Mouse (Mus musculus): ENCODE measurements around the gene Olfr764-ps1. TPM values are rescaled to one million over a fixed set of nuclear protein-coding genes. Genes with fewer than 3 reads are reported as not detected.
"Not testable (repeated sequence)": the region's sequence is repeated elsewhere in the genome, so short reads cannot be mapped to it uniquely, and the experiment has no call there.

Gene Olfr764-ps1
- polyA plus RNA-seq, 1 experiment from 2014 or later: not detected

- ATAC-seq (replicated peaks; ENCODE audit: low FRiP score, low read depth) (no peak), DNase-seq (ENCODE audit: low spot score) (no peak)
- no peak overlapping the region for H3K4me3 ChIP-seq (replicated peaks; ENCODE audit: low read depth, low read length)
- H3K4me2 ChIP-seq (ENCODE audit: low read length): no peak overlapping the region
- TF ChIP-seq CTCF (IDR thresholded peaks at IDR 0.05; ENCODE audit: low read depth): no peak
- H3K9me3 ChIP-seq (replicated peaks; ENCODE audit: low read length): no peaks in the 10 kb centered on the region
- no peaks in the 10 kb centered on the region for H3K27me3 ChIP-seq (ENCODE audit: insufficient read depth, low read length)
- H3K9ac ChIP-seq (ENCODE audit: low read depth, low read length): no peak overlapping the region
- no peaks in the 10 kb centered on the region for H3K4me1 ChIP-seq (replicated peaks; ENCODE audit: insufficient read depth, low read length)
- no peak overlapping the region for H3K27ac ChIP-seq
- H3K36me3 ChIP-seq (ENCODE audit: insufficient read depth, low read length): no peaks in the 10 kb centered on the region
These were observed 48.7 kb downstream of the Olfr764-ps1 start for GRCm38 (mm10) chr10:128990994-128991393.

GRCm38 (mm10) chr10:128990129-128990850 is 49.4 kb downstream of the Olfr764-ps1 start:
- not testable (repeated sequence) for H3K36me3 ChIP-seq (ENCODE audit: insufficient read depth, low read length); ATAC-seq (replicated peaks; ENCODE audit: low FRiP score, low read depth); H3K4me1 ChIP-seq (replicated peaks; ENCODE audit: insufficient read depth, low read length); H3K9me3 ChIP-seq (replicated peaks; ENCODE audit: low read length); H3K27me3 ChIP-seq (ENCODE audit: insufficient read depth, low read length); DNase-seq (ENCODE audit: low spot score); H3K9ac ChIP-seq (ENCODE audit: low read depth, low read length); H3K27ac ChIP-seq; H3K4me3 ChIP-seq (replicated peaks; ENCODE audit: low read depth, low read length); H3K4me2 ChIP-seq (ENCODE audit: low read length)
- 66% methylated on average over 7 of the region's 10 CpGs for WGBS

GRCm38 (mm10) chr10:128989131-128989530 is 50.6 kb downstream of the Olfr764-ps1 start, which contains the start of gene Olfr9:
TSS of gene Olfr9 (plus strand) at chr10:128989431.
- H3K4me3 ChIP-seq (replicated peaks; ENCODE audit: low read depth, low read length); H3K27ac ChIP-seq; H3K4me2 ChIP-seq (ENCODE audit: low read length); H3K27me3 ChIP-seq (ENCODE audit: insufficient read depth, low read length); H3K36me3 ChIP-seq (ENCODE audit: insufficient read depth, low read length); H3K4me1 ChIP-seq (replicated peaks; ENCODE audit: insufficient read depth, low read length); DNase-seq (ENCODE audit: low spot score); H3K9ac ChIP-seq (ENCODE audit: low read depth, low read length); ATAC-seq (replicated peaks; ENCODE audit: low FRiP score, low read depth); H3K9me3 ChIP-seq (replicated peaks; ENCODE audit: low read length): not testable (repeated sequence)
- WGBS: 50% methylated on average over 1 of the region's 1 CpGs

Other genes with a start within 250 kb of the Olfr764-ps1 start
- 0.55 and 0.64 TPM in 2 replicates for gene Mmp19, start 249.0 kb downstream of the Olfr764-ps1 start, polyA plus RNA-seq (2015; fragmentation: Nextera tagmentation; extraction: Ambion mirVana)
- gene Dnajc14, start 235.8 kb downstream of the Olfr764-ps1 start, polyA plus RNA-seq (2015; fragmentation: Nextera tagmentation; extraction: Ambion mirVana): 46.2 and 48.5 TPM in 2 replicates
- 11.7 and 13.2 TPM in 2 replicates for gene Tmem198b, start 235.5 kb downstream of the Olfr764-ps1 start, polyA plus RNA-seq (2015; fragmentation: Nextera tagmentation; extraction: Ambion mirVana)
- gene Sarnp, start 222.6 kb downstream of the Olfr764-ps1 start, polyA plus RNA-seq (2015; fragmentation: Nextera tagmentation; extraction: Ambion mirVana): 164 and 175 TPM in 2 replicates
- 87.2 and 87.5 TPM in 2 replicates for gene Ormdl2, start 218.3 kb downstream of the Olfr764-ps1 start, polyA plus RNA-seq (2015; fragmentation: Nextera tagmentation; extraction: Ambion mirVana)
- gene Gdf11, start 148.2 kb downstream of the Olfr764-ps1 start, polyA plus RNA-seq (2015; fragmentation: Nextera tagmentation; extraction: Ambion mirVana): 7.7 and 8.2 TPM in 2 replicates
- 1,350 and 1,394 TPM in 2 replicates for gene Cd63, start 138.9 kb downstream of the Olfr764-ps1 start, polyA plus RNA-seq (2015; fragmentation: Nextera tagmentation; extraction: Ambion mirVana)
- 12.9 and 15.0 TPM in 2 replicates for gene Rdh5, start 117.0 kb downstream of the Olfr764-ps1 start, polyA plus RNA-seq (2015; fragmentation: Nextera tagmentation; extraction: Ambion mirVana)
- gene Bloc1s1, start 115.9 kb downstream of the Olfr764-ps1 start, polyA plus RNA-seq (2015; fragmentation: Nextera tagmentation; extraction: Ambion mirVana): 272 and 276 TPM in 2 replicates
- gene Itga7, start 106.1 kb downstream of the Olfr764-ps1 start, polyA plus RNA-seq (2015; fragmentation: Nextera tagmentation; extraction: Ambion mirVana): 3.8 TPM in 2 replicates
- gene Mettl7b, start 78.9 kb downstream of the Olfr764-ps1 start, polyA plus RNA-seq (2015; fragmentation: Nextera tagmentation; extraction: Ambion mirVana): 59.9 and 69.3 TPM in 2 replicates
- gene Olfr9, start 50.5 kb downstream of the Olfr764-ps1 start, polyA plus RNA-seq (2015; fragmentation: Nextera tagmentation; extraction: Ambion mirVana): not detected in 2 replicates
- not detected in 2 replicates for gene Olfr763, start 29.1 kb downstream of the Olfr764-ps1 start, polyA plus RNA-seq (2015; fragmentation: Nextera tagmentation; extraction: Ambion mirVana)
- not detected in 2 replicates for gene Olfr765, start 10.1 kb upstream of the Olfr764-ps1 start, polyA plus RNA-seq (2015; fragmentation: Nextera tagmentation; extraction: Ambion mirVana)
- not detected in 2 replicates for gene Olfr766-ps1, start 29.1 kb upstream of the Olfr764-ps1 start, polyA plus RNA-seq (2015; fragmentation: Nextera tagmentation; extraction: Ambion mirVana)
- not detected in 2 replicates for gene Olfr767, start 43.0 kb upstream of the Olfr764-ps1 start, polyA plus RNA-seq (2015; fragmentation: Nextera tagmentation; extraction: Ambion mirVana)
- 0.04 TPM in 1 of 2 replicates, not detected in the other for gene Olfr768, start 59.5 kb upstream of the Olfr764-ps1 start, polyA plus RNA-seq (2015; fragmentation: Nextera tagmentation; extraction: Ambion mirVana)
- not detected in 2 replicates for gene Olfr769, start 78.0 kb upstream of the Olfr764-ps1 start, polyA plus RNA-seq (2015; fragmentation: Nextera tagmentation; extraction: Ambion mirVana)
- gene Olfr770, start 99.1 kb upstream of the Olfr764-ps1 start, polyA plus RNA-seq (2015; fragmentation: Nextera tagmentation; extraction: Ambion mirVana): not detected in 2 replicates
- gene Olfr771, start 124.9 kb upstream of the Olfr764-ps1 start, polyA plus RNA-seq (2015; fragmentation: Nextera tagmentation; extraction: Ambion mirVana): not detected in 2 replicates
- gene Olfr772, start 138.0 kb upstream of the Olfr764-ps1 start, polyA plus RNA-seq (2015; fragmentation: Nextera tagmentation; extraction: Ambion mirVana): not detected in 2 replicates
- gene Olfr773, start 147.5 kb upstream of the Olfr764-ps1 start, polyA plus RNA-seq (2015; fragmentation: Nextera tagmentation; extraction: Ambion mirVana): not detected in 2 replicates
- gene Olfr774, start 196.3 kb upstream of the Olfr764-ps1 start, polyA plus RNA-seq (2015; fragmentation: Nextera tagmentation; extraction: Ambion mirVana): not detected in 2 replicates
- gene Olfr775, start 208.5 kb upstream of the Olfr764-ps1 start, polyA plus RNA-seq (2015; fragmentation: Nextera tagmentation; extraction: Ambion mirVana): not detected in 2 replicates
- not detected in 2 replicates for gene Olfr776, start 219.2 kb upstream of the Olfr764-ps1 start, polyA plus RNA-seq (2015; fragmentation: Nextera tagmentation; extraction: Ambion mirVana)
- gene Olfr777, start 231.6 kb upstream of the Olfr764-ps1 start, polyA plus RNA-seq (2015; fragmentation: Nextera tagmentation; extraction: Ambion mirVana): not detected in 2 replicates

Data from kidney, postnatal 0 days (tissue).